Mouse (Mus musculus) heart, postnatal 0 days (tissue): ENCODE measurements at regions not wholly inside any gene's neighbourhood (a gene's known extent, or its start where the extent isn't known, plus 50 kb on each side); places are given as distances from the start of the nearest gene placed in this dataset.

Experiments used
- ATAC-seq: fragments of 200-750 bp; cut with Nextera tagmentation; 2 replicates; pipeline ENCODE4 v1.8.0; 2017; ENCODE audit warnings: low read depth, moderate number of reproducible peaks, moderate library complexity; ENCODE audit not compliant: insufficient read depth
- DNase-seq: peaks from one replicate; pipeline ENCODE4 v3.0.0-alpha.2; 2016; ENCODE audit warnings: low spot score
- H3K27ac ChIP-seq: fragments of 300-500 bp; sonication (generic); 2 replicates; pipeline ENCODE4 v1.5.1; 2014; ENCODE audit warnings: low read depth, mild to moderate bottlenecking
- H3K27me3 ChIP-seq: fragments of 300-500 bp; sonication (generic); 2 replicates; pipeline ENCODE4 v1.6.1; 2014; ENCODE audit warnings: low read length, mixed read lengths; ENCODE audit not compliant: control insufficient read depth, insufficient read depth
- H3K36me3 ChIP-seq: fragments of 300-500 bp; sonication (generic); replicated peaks from 2 replicates; pipeline ENCODE4 v1.6.1; 2014; ENCODE audit warnings: low read length, mixed read lengths; ENCODE audit not compliant: control insufficient read depth, insufficient read depth
- H3K4me1 ChIP-seq: fragments of 300-500 bp; sonication (generic); 2 replicates; pipeline ENCODE4 v1.6.1; 2014; ENCODE audit warnings: antibody characterized with exemption; ENCODE audit not compliant: control insufficient read depth, insufficient read depth
- H3K4me2 ChIP-seq: fragments of 300-500 bp; sonication (generic); 2 replicates; pipeline ENCODE4 v1.6.1; 2014; ENCODE audit warnings: low read depth, mild to moderate bottlenecking, low read length, moderate library complexity
- H3K4me3 ChIP-seq: fragments of 300-500 bp; sonication (generic); 2 replicates; pipeline ENCODE4 v1.5.1; 2014; ENCODE audit warnings: low read depth, low read length
- H3K9ac ChIP-seq: fragments of 300-500 bp; sonication (generic); replicated peaks from 2 replicates; pipeline ENCODE4 v1.6.1; 2014; ENCODE audit warnings: low read depth, low read length, mixed read lengths
- H3K9me3 ChIP-seq: fragments of 300-500 bp; sonication (generic); replicated peaks from 2 replicates; pipeline ENCODE4 v1.6.1; 2016; ENCODE audit warnings: low read length; ENCODE audit not compliant: control insufficient read depth
- CTCF ChIP-seq: IDR thresholded peaks from 2 replicates; pipeline ENCODE4 v1.5.1; 2016; ENCODE audit warnings: antibody characterized with exemption, control low read depth, low read depth
- EP300 ChIP-seq: IDR thresholded peaks from 2 replicates; pipeline ENCODE4 v1.6.1; 2016; ENCODE audit warnings: antibody characterized with exemption, low read depth
- WGBS: fragments of 180-500 bp; shearing (Covaris S2); extraction: QIAGEN DNeasy Blood & Tissue Kit; methylation state at CpG from one replicate; pipeline ENCODE4 v1.1.7; 2014; 5-methylcytosine and 5-hydroxymethylcytosine counted together

DNA sequence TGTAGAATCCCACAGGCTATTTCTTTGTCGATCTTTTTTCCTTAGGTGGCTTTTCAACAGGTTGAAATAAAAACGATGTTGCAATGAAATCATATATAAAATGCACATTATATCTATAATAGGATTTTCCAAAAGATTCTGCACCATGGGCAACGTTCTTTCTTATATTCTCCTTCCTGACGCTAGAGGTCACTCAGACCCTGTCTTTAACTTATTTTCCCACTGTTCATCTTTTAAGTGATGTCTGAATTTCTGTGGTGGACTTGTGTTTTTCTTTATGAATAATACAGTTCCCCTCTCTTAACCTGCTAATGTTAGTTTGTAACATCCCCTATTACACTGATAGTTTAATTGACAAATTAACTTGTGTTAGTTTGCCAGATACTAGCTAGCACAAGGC, 86.5 kb upstream of the Got2 start:
- no peak overlapping the region for H3K27ac ChIP-seq
- no peak overlapping the region for H3K4me2 ChIP-seq
- ATAC-seq (no peak), DNase-seq (peak; percentile 20)
- no peaks in the 10 kb centered on the region for H3K4me1 ChIP-seq
- no peak overlapping the region for H3K9ac ChIP-seq
- H3K9me3 ChIP-seq = no peaks in the 10 kb centered on the region
- no peaks in the 10 kb centered on the region for H3K27me3 ChIP-seq
- TF ChIP-seq EP300 (no peak), CTCF (peak; percentile 54)
- no peak overlapping the region for H3K4me3 ChIP-seq
- no peaks in the 10 kb centered on the region for H3K36me3 ChIP-seq
- 23% methylated on average over 4 of the region's 4 CpGs for WGBS

- H3K4me1 ChIP-seq = no peaks in the 10 kb centered on the region
- no peak for TF ChIP-seq EP300
- TF ChIP-seq CTCF = no peak
- H3K27ac ChIP-seq = no peak overlapping the region
- no peak overlapping the region for H3K9ac ChIP-seq
- no peak for ATAC-seq
- WGBS = 60% methylated on average over 5 of the region's 5 CpGs
- no peak for DNase-seq
- no peak overlapping the region for H3K4me3 ChIP-seq
- no peaks in the 10 kb centered on the region for H3K27me3 ChIP-seq
- H3K36me3 ChIP-seq = no peaks in the 10 kb centered on the region
- no peak overlapping the region for H3K4me2 ChIP-seq
- H3K9me3 ChIP-seq = no peaks in the 10 kb centered on the region
Observed at GRCm38 (mm10) chr8:95974231-95974630, 85.9 kb upstream of the Got2 start.

- 40% methylated on average over 4 of the region's 4 CpGs for WGBS
- H3K9me3 ChIP-seq = no peaks in the 10 kb centered on the region
- H3K27me3 ChIP-seq = no peaks in the 10 kb centered on the region
- H3K9ac ChIP-seq = no peak overlapping the region
- TF ChIP-seq EP300 (no peak), CTCF (no peak)
- DNase-seq = no peak
- ATAC-seq = no peak
- H3K27ac ChIP-seq = no peak overlapping the region
- H3K36me3 ChIP-seq = no peaks in the 10 kb centered on the region
- no peaks in the 10 kb centered on the region for H3K4me1 ChIP-seq
- H3K4me3 ChIP-seq = no peak overlapping the region
- H3K4me2 ChIP-seq = no peak overlapping the region
Observed at GRCm38 (mm10) chr8:95973571-95973970, 85.2 kb upstream of the Got2 start.

DNA sequence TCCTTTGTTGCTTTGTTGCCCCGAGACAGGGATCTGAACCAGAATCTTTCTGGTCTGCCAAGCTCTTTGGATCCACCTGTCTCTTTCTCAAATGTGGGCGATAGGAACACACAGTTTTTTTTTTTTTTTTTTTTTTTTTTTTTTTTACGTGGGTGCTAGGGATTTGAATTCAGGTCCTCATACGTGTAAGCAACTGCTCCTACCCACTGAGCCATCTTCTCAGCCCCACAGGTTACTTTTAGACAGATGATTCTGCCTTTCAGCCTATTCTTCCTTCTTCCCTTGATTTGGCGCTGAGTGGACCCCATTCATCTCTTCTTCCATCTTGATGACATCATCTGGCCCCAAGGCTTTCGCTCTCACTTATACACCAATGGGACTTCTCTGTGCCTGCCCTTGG, 80.5 kb upstream of the Got2 start:
- no peak overlapping the region for H3K9ac ChIP-seq
- no peak overlapping the region for H3K27ac ChIP-seq
- H3K4me3 ChIP-seq = no peak overlapping the region
- H3K36me3 ChIP-seq = no peaks in the 10 kb centered on the region
- H3K4me2 ChIP-seq = no peak overlapping the region
- no peaks in the 10 kb centered on the region for H3K27me3 ChIP-seq
- H3K9me3 ChIP-seq = no peaks in the 10 kb centered on the region
- no peak for DNase-seq
- WGBS = 79% methylated on average over 6 of the region's 6 CpGs
- ATAC-seq = no peak
- H3K4me1 ChIP-seq = no peaks in the 10 kb centered on the region
- TF ChIP-seq EP300 = no peak
- no peak for TF ChIP-seq CTCF

GRCm38 (mm10) chr8:95966430-95966829, 78.1 kb upstream of the Got2 start:
- Histone ChIP-seq H3K36me3 (no peaks in the 10 kb centered on the region), H3K4me2 (no peak overlapping the region), H3K4me3 (no peak overlapping the region), H3K27ac (no peak overlapping the region), H3K9me3 (no peaks in the 10 kb centered on the region), H3K4me1 (no peaks in the 10 kb centered on the region), H3K9ac (no peak overlapping the region), H3K27me3 (no peaks in the 10 kb centered on the region)
- TF ChIP-seq EP300 (no peak), CTCF (no peak)
- ATAC-seq = no peak
- WGBS = 36% methylated on average over 1 of the region's 1 CpGs
- no peak for DNase-seq

DNA sequence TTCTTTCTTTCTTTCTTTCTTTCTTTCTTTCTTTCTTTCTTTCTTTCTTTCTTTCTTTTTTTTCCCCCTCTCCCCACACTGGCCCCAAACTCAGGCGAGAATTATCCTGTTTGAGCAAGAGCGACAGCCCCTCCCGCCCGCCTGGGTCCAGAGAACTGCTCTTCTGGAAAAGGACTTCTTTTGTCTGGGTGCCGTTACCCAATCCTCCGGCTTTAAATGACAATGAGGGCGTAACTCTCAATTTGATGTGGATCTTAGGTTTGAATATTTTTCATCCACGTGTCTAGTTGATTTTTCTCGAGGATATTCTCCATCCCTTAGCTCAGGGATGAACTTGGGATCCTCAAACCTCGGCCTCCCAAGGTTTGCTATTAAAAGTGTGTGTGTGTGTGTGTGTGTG, 63.9 kb upstream of the Got2 start:
- Histone ChIP-seq H3K4me2 (peak overlapping the region; percentile 51), H3K4me1 (no peaks in the 10 kb centered on the region), H3K9me3 (no peaks in the 10 kb centered on the region), H3K9ac (no peak overlapping the region), H3K27ac (no peak overlapping the region), H3K36me3 (no peaks in the 10 kb centered on the region), H3K27me3 (0 out of 2 replicates have a peak, but pooled peaks cover 9% of the 10 kb centered on the region), H3K4me3 (peak overlapping the region; percentile 26; the same call in 1 of the 2 replicates)
- no peak for TF ChIP-seq EP300
- no peak for TF ChIP-seq CTCF
- ATAC-seq (no peak), DNase-seq (no peak)
- 47% methylated on average over 10 of the region's 10 CpGs for WGBS
